Mouse (Mus musculus) neural tube, embryonic 15.5 days (tissue): ENCODE data around the gene Gmds. TPM values are rescaled to one million over a fixed set of nuclear protein-coding genes. Genes with fewer than 3 reads are reported as not detected.
A peak's percentile ranks its signal among the peaks of the same experiment; 100 is the strongest.

Experiments
- ATAC-seq: fragments of 200-750 bp; cut with Nextera tagmentation; 2 replicates; pipeline ENCODE4 v1.8.0; 2017; ENCODE audit warnings: mild to moderate bottlenecking, moderate TSS enrichment, moderate library complexity; ENCODE audit not compliant: low FRiP score
- H3K27ac ChIP-seq: fragments of 300-500 bp; sonication (generic); replicated peaks from 2 replicates; pipeline ENCODE4 v1.5.1; 2015; ENCODE audit warnings: mild to moderate bottlenecking, inconsistent platforms
- H3K27me3 ChIP-seq: fragments of 300-500 bp; sonication (generic); replicated peaks from 2 replicates; pipeline ENCODE4 v1.6.1; 2015; ENCODE audit warnings: inconsistent platforms
- H3K36me3 ChIP-seq: fragments of 300-500 bp; sonication (generic); 2 replicates; pipeline ENCODE4 v1.6.1; 2015; ENCODE audit warnings: inconsistent platforms
- H3K4me1 ChIP-seq: fragments of 300-500 bp; sonication (generic); 2 replicates; pipeline ENCODE4 v1.6.1; 2015; ENCODE audit warnings: inconsistent platforms
- H3K4me2 ChIP-seq: fragments of 300-500 bp; sonication (generic); 2 replicates; pipeline ENCODE4 v1.6.1; 2015; ENCODE audit warnings: inconsistent platforms, mild to moderate bottlenecking, moderate library complexity
- H3K4me3 ChIP-seq: fragments of 300-500 bp; sonication (generic); replicated peaks from 2 replicates; pipeline ENCODE4 v1.5.1; 2015; ENCODE audit warnings: mild to moderate bottlenecking, inconsistent platforms
- H3K9ac ChIP-seq: fragments of 300-500 bp; sonication (generic); replicated peaks from 2 replicates; pipeline ENCODE4 v1.6.1; 2015; ENCODE audit warnings: mild to moderate bottlenecking, inconsistent platforms
- H3K9me3 ChIP-seq: fragments of 300-500 bp; sonication (generic); replicated peaks from 2 replicates; pipeline ENCODE4 v1.6.1; 2016; ENCODE audit warnings: inconsistent platforms
- WGBS: fragments of 180-500 bp; shearing (Covaris S2); methylation state at CpG from one replicate; pipeline ENCODE4 v1.1.7; 2015; ENCODE audit warnings: mixed read lengths; 5-methylcytosine and 5-hydroxymethylcytosine counted together
- polyA plus RNA-seq: library from polyadenylated mRNA; unstranded; fragments of >200 nt; fragmentation: Nextera tagmentation; extraction: Ambion mirVana; gene quantifications from 2 replicates; pipeline ENCODE4 v1.2.1, GENCODE M21; 2015

Gene Gmds
- polyA plus RNA-seq, 1 experiment from 2014 or later, result 39.3 TPM

DNA sequence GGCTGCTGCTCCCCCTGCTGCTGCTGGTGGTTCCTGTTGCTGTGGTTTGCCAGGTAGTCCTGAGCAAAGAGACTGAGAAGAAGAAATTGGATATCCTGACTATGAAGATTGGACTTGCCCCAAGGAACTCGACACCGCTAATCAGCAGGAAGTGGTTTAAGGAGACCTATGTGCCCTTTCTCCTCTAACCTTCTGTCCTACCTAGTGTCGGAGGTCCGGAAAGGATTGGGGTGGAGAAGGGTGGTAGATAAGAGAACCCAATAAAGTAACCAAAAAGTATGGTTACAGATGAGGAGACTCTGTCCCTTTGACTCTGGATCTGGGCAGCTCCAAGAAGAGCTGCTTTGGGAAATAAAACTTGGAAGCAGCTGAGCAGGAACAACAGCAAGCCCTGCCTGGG is 86.3 kb downstream of the Gmds start:
- Histone ChIP-seq H3K4me1 (no peaks in the 10 kb centered on the region), H3K9me3 (no peaks in the 10 kb centered on the region), H3K4me2 (no peak overlapping the region), H3K36me3 (no peaks in the 10 kb centered on the region), H3K9ac (no peak overlapping the region), H3K4me3 (no peak overlapping the region), H3K27ac (no peak overlapping the region), H3K27me3 (no peaks in the 10 kb centered on the region)
- WGBS, result 86% methylated on average over 4 of the region's 4 CpGs
- no peak for ATAC-seq

DNA sequence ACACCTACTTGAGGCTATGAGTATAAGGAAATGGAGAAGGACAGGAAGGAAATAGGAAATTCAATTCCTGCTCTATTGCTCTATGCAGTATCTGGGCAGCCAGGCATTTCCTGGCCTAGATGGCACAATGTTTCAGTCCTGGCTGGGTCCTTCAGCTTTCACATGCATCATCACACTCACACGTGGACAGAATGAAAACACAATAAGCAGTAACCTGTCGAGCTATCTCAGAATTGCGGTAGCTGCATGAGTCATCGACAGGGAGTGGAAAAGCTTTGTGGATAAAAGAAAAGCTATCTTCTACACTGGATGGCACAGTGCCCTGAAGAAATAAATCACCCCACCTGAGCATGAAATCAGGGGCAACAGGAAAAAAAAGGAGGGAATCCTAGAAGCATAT is 96.3 kb downstream of the Gmds start:
- no peaks in the 10 kb centered on the region for H3K9me3 ChIP-seq
- no peaks in the 10 kb centered on the region for H3K36me3 ChIP-seq
- no peak overlapping the region for H3K4me2 ChIP-seq
- no peaks in the 10 kb centered on the region for H3K4me1 ChIP-seq
- no peak overlapping the region for H3K9ac ChIP-seq
- H3K27ac ChIP-seq, result no peak overlapping the region
- H3K27me3 ChIP-seq, result no peaks in the 10 kb centered on the region
- 47% methylated on average over 4 of the region's 4 CpGs for WGBS
- no peak for ATAC-seq
- no peak overlapping the region for H3K4me3 ChIP-seq

DNA sequence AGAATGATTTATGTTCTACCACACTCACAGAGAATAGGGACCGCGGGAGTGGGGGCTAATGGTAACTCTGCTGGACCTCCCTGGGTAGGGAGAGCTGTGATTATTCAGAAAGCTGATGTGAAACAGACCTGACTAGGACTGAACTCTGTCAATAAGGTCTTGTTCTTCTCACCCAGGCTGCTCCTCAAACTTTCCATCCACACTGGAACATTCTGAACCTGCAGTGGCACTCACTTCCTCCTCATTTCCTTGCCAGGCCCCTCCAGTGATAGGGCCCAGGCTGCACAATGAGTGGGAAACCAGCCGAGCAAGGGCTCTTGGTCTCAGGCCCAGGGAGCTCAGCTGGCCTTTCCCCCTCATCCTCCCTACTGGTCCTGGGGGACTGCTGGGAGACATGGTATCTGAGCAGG is 102.3 kb downstream of the Gmds start:
- H3K36me3 ChIP-seq, result no peaks in the 10 kb centered on the region
- no peak for ATAC-seq
- no peak overlapping the region for H3K9ac ChIP-seq
- H3K4me2 ChIP-seq, result no peak overlapping the region
- WGBS, result 8% methylated on average over 3 of the region's 3 CpGs
- H3K27ac ChIP-seq, result no peak overlapping the region
- no peaks in the 10 kb centered on the region for H3K27me3 ChIP-seq
- H3K9me3 ChIP-seq, result no peaks in the 10 kb centered on the region
- H3K4me1 ChIP-seq, result peaks cover 3% of the 10 kb centered on the region; the same call in 1 of the 2 replicates
- H3K4me3 ChIP-seq, result no peak overlapping the region

GRCm38 (mm10) chr13:32235046-32235445 is 103.5 kb downstream of the Gmds start:
- 92% methylated on average over 4 of the region's 4 CpGs for WGBS
- no peaks in the 10 kb centered on the region for H3K36me3 ChIP-seq
- H3K4me3 ChIP-seq, result no peak overlapping the region
- H3K27me3 ChIP-seq, result no peaks in the 10 kb centered on the region
- ATAC-seq, result no peak
- H3K27ac ChIP-seq, result no peak overlapping the region
- no peak overlapping the region for H3K4me2 ChIP-seq
- no peak overlapping the region for H3K9ac ChIP-seq
- no peaks in the 10 kb centered on the region for H3K9me3 ChIP-seq
- peaks cover 3% of the 10 kb centered on the region; the same call in 1 of the 2 replicates for H3K4me1 ChIP-seq

GRCm38 (mm10) chr13:32234019-32234418 is 104.5 kb downstream of the Gmds start:
- ATAC-seq, result no peak
- H3K27me3 ChIP-seq, result no peaks in the 10 kb centered on the region
- 61% methylated on average over 9 of the region's 9 CpGs for WGBS

GRCm38 (mm10) chr13:32232391-32232790 is 106.1 kb downstream of the Gmds start:
- no peak overlapping the region for H3K27ac ChIP-seq
- no peaks in the 10 kb centered on the region for H3K36me3 ChIP-seq
- H3K9ac ChIP-seq, result no peak overlapping the region
- WGBS, result 90% methylated on average over 5 of the region's 5 CpGs
- H3K4me1 ChIP-seq, result peaks cover 3% of the 10 kb centered on the region; the same call in 1 of the 2 replicates
- no peaks in the 10 kb centered on the region for H3K9me3 ChIP-seq
- no peak overlapping the region for H3K4me3 ChIP-seq
- no peaks in the 10 kb centered on the region for H3K27me3 ChIP-seq
- no peak overlapping the region for H3K4me2 ChIP-seq
- no peak for ATAC-seq

More at GRCm38 (mm10) chr13:32234019-32234418, 104.5 kb downstream of the Gmds start:
- Histone ChIP-seq H3K9ac (no peak overlapping the region; the same call in 1 of the 2 replicates), H3K4me3 (no peak overlapping the region), H3K4me1 (peaks cover 3% of the 10 kb centered on the region; the same call in 1 of the 2 replicates), H3K36me3 (no peaks in the 10 kb centered on the region), H3K27ac (no peak overlapping the region), H3K4me2 (no peak overlapping the region), H3K9me3 (no peaks in the 10 kb centered on the region)

GRCm38 (mm10) chr13:32231956-32232355 is 106.6 kb downstream of the Gmds start:
- Histone ChIP-seq H3K4me2 (no peak overlapping the region), H3K27me3 (no peaks in the 10 kb centered on the region), H3K27ac (no peak overlapping the region), H3K9ac (no peak overlapping the region), H3K4me3 (no peak overlapping the region), H3K36me3 (no peaks in the 10 kb centered on the region), H3K9me3 (no peaks in the 10 kb centered on the region), H3K4me1 (peaks cover 3% of the 10 kb centered on the region; the same call in 1 of the 2 replicates)
- ATAC-seq, result no peak
- 91% methylated on average over 5 of the region's 5 CpGs for WGBS

DNA sequence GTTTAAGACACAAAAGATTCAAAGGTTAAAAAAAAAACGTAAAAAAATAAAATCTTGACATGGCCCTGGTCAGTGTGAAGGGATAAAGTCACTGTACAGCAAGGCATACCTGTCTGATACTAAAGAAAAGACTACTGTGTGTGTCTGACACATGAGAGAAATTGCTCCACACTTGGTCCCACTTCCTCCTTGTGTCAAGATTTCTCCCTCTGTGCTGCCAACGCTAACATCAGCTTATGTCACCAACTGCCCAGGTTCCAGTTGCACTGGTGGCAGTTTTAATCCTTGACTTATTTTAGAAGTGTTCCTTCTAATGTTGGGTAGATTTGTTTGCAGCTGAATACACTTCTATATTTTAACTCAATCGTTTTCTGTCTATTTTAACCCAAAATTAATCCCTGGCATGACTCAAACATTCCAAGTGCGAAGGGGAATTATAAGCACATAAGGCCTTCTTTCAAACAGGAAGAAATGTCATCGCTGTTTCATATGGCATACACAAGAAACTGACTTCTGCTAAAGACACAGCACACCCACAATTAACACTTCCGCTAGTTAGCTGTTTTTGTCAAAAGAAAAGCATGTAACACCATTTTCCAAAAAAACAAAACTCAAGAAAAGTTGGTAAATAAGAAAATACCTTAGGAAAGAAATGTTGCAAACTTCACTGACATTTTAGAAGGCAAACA is 110.5 kb downstream of the Gmds start:
- ATAC-seq, result no peak
- H3K27me3 ChIP-seq, result no peaks in the 10 kb centered on the region
- no peak overlapping the region for H3K9ac ChIP-seq
- no peak overlapping the region for H3K4me3 ChIP-seq
- no peak overlapping the region for H3K27ac ChIP-seq
- H3K4me1 ChIP-seq, result no peaks in the 10 kb centered on the region
- H3K36me3 ChIP-seq, result no peaks in the 10 kb centered on the region
- H3K9me3 ChIP-seq, result no peaks in the 10 kb centered on the region
- no peak overlapping the region for H3K4me2 ChIP-seq
- 82% methylated on average over 6 of the region's 6 CpGs for WGBS

- Histone ChIP-seq H3K27me3 (no peaks in the 10 kb centered on the region), H3K36me3 (no peaks in the 10 kb centered on the region), H3K9ac (no peak overlapping the region), H3K4me3 (no peak overlapping the region), H3K27ac (no peak overlapping the region), H3K4me1 (no peaks in the 10 kb centered on the region), H3K4me2 (no peak overlapping the region), H3K9me3 (no peaks in the 10 kb centered on the region)
- no peak for ATAC-seq
- WGBS, result 80% methylated on average over 2 of the region's 2 CpGs
These were observed 120.9 kb downstream of the Gmds start for GRCm38 (mm10) chr13:32217647-32218046.

DNA sequence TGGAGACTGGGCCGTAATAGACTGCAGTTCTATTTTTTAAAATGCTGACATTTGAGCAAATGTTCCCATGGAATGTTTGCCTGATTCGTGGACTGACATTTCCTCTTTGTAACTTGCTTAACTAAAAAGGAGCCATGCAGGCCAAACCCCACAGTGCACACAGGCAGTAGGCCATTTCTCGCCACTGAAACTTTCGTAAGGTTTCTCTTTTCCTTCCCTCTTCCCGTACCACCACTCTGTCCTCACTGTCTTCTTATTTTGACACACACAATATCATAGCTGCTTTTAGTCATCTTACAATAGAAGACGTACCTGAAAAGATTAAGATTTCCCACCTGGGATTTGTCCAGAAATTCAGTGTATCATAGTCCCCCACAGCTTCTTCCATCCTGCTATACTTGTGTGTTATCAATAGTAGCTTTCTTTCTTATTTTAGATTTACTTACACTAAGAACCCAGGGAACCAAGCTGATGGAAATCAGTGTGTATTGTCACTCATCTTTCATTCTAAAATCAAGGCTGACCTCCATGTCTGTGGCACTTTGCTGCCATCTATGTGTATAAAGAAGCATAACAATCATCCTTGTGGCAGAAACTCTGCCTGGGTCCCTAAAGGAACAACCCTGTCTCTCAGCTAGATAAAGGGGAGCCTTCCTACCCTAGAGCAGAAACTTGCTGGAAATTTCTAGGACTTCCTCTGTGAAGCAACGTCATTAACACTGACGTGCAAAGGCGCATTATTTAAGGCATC is 124.7 kb downstream of the Gmds start:
- no peaks in the 10 kb centered on the region for H3K9me3 ChIP-seq
- H3K4me3 ChIP-seq, result no peak overlapping the region
- 57% methylated on average over 9 of the region's 9 CpGs for WGBS
- H3K27me3 ChIP-seq, result no peaks in the 10 kb centered on the region
- no peaks in the 10 kb centered on the region for H3K36me3 ChIP-seq
- no peak overlapping the region for H3K4me2 ChIP-seq
- ATAC-seq, result peak; percentile 45; the same call in 1 of the 2 replicates
- no peak overlapping the region for H3K27ac ChIP-seq
- no peaks in the 10 kb centered on the region for H3K4me1 ChIP-seq
- H3K9ac ChIP-seq, result no peak overlapping the region

- 85% methylated on average over 2 of the region's 2 CpGs for WGBS
- Histone ChIP-seq H3K4me3 (no peak overlapping the region), H3K27ac (no peak overlapping the region), H3K27me3 (no peaks in the 10 kb centered on the region), H3K36me3 (no peaks in the 10 kb centered on the region), H3K4me2 (no peak overlapping the region), H3K9ac (no peak overlapping the region), H3K4me1 (no peaks in the 10 kb centered on the region), H3K9me3 (no peaks in the 10 kb centered on the region)
- ATAC-seq, result no peak
These were observed 126.4 kb downstream of the Gmds start for GRCm38 (mm10) chr13:32212125-32212524.
